Mouse (Mus musculus) embryo, embryonic 9.5 days (tissue): Measurements from ENCODE around the gene C2cd2.

Source experiments
- DNase-seq: peaks from one replicate; pipeline ENCODE4 v3.0.0-alpha.2; 2017; ENCODE audit errors: extremely low spot score

Gene C2cd2

DNA sequence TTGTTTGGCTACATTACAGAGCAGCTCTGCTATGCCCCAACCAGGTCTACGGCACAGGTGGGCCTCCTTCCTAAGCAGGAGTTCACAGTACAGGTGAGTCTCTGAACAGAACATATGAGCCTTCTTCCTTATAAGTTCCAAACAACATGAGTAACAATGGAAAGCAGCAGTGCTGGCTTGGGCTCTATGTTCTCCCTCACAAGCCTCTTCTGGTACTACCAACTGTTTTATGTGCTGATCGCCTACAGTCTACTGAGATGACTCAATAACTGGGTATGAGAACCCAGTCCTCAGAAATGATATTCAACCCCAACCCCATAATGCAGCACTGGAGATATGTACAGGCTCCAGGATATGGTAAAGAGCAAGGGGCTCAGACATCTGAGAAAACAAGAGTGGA is 148.3 kb downstream of the C2cd2 start:
- DNase-seq: no peak

DNA sequence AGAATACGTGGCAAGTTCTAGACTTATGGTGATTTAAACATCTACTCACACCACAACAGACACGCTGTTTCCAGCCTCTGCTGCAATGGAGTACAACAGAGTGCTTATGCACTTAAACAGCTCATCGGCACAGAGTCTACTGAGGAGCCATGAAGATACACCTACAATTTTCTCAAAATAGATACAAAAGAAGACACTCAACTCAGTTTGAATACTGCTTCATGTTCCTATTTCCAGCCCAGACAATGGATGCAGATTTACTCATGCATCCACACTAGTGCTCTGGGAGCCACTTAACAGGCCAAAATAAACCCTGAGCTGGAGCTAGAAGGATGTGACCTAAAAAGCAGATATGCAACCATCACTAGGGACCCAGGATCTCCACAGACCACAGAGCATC is 153.5 kb downstream of the C2cd2 start:
- no peak for DNase-seq

DNA sequence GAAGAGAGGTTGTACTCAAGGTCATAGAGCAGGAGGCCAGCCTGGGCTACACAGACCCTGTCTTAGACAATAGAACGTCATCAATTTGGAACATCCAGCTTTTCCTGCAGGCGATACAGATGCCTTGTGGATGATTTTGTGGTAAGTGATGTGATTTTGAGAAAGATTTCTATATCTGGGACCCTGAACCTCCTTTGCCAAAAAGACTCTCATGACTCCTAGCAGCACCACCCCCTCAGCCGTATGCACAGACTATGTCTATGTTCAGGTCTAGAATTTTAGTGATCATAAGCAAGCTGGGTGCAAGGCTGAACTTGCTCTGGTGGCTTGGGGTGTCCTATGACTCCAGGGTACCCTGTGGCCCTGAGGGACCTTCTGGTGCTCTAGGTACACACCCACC is 156.8 kb downstream of the C2cd2 start:
- DNase-seq: no peak
